Mouse (Mus musculus): ENCODE measurements around the gene Fkbp5.

GRCm38 (mm10) chr17:28417771-28418170, 99.6 kb downstream of the Fkbp5 start:
- TF ChIP-seq CTCF (IDR thresholded peaks at IDR 0.05; ENCODE audit: low read depth) = no peak
- TF ChIP-seq EP300 (IDR thresholded peaks at IDR 0.05; ENCODE audit: low read depth) = no peak
